Mouse (Mus musculus) large intestine, adult 2 months (tissue): ENCODE results near the gene Gtf3c6. TPM values are rescaled to one million over a fixed set of nuclear protein-coding genes. Genes with fewer than 3 reads are reported as not detected.
"Not testable (repeated sequence)": the region's sequence is repeated elsewhere in the genome, so short reads cannot be mapped to it uniquely, and the experiment has no call there.

ENCODE experiments used
- DNase-seq: peaks from one replicate; pipeline ENCODE4 v3.0.0-alpha.2; 2012; ENCODE audit warnings: low read depth, low spot score
- WGBS: fragments of 180-500 bp; shearing (Covaris S2); methylation state at CpG from one replicate; pipeline ENCODE4 v1.1.7; 2018; 5-methylcytosine and 5-hydroxymethylcytosine counted together
- polyA plus RNA-seq: library from polyadenylated mRNA; depleted of rRNA; stranded (reverse); fragments of >200 nt; gene quantifications from 2 replicates; pipeline ENCODE4 v1.2.3, GENCODE M21; 2012; rRNA removed

Gene Gtf3c6
- polyA plus RNA-seq = 6.4 and 8.0 TPM in 2 replicates

DNA sequence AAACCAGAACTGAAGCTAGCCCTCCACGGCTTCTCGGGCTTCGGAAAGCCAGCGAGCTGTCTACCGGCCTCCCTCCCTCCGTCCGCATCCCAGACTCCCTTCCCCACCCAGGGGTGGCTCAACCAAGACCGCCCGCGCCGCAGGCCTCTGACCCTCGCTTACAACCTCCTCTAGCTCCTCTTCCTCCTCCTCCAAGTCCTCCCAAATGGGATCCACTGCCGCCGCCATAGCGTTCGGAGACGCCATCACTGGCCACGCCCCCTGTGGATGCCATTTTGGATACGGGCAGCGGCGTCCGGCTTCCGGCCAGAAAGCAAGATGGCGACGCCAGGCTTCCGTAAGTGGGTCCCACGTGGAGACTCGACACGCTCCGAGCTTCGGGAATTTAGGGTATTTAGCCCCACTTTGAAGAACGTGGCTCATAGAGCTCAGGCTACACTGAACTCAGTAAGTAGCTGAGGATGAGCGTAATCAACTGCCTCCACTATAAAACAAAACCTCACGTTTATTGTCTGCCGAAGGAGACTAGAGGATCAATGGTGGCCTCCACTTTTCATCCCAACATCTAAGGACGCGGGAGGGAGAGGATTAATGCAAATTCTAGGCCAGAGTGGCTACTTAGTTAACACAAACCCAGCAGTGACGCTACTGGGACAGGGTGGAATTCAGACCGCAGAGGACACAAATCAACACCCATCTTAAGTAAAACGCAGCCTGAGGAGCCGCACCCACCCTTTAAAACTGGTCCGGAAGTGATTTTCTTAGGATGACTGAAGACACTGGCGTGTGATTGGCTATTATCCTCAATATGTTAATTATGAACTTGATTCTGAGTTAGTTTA lies at the start of gene Gtf3c6:
Gtf3c6 (minus strand) TSS at position 695 of the 842 bp plus-strand sequence.
- DNase-seq = peak; percentile 87
- under 1% methylated on average over 43 of the region's 43 CpGs for WGBS

DNA sequence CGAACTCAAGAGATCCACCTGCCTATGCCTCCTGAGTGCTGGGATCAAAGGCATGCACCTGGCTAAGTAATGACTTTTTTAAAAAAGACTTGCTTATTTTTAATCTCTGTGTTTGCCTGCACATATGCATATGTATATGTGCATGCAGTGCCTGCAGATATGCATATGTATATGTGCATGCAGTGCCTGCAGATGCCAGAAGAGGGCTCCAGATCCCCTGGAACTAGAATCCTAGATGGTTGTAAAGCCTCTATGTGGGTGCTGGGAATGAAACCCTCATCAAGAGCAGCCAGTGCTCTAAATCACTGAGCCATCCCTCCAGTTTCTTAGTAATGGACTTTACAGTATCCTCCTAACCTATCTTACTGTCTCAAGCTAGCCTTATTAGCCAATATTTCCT lies 48.1 kb upstream of the Gtf3c6 start:
- 87% methylated on average over 1 of the region's 1 CpGs for WGBS
- DNase-seq = no peak

DNA sequence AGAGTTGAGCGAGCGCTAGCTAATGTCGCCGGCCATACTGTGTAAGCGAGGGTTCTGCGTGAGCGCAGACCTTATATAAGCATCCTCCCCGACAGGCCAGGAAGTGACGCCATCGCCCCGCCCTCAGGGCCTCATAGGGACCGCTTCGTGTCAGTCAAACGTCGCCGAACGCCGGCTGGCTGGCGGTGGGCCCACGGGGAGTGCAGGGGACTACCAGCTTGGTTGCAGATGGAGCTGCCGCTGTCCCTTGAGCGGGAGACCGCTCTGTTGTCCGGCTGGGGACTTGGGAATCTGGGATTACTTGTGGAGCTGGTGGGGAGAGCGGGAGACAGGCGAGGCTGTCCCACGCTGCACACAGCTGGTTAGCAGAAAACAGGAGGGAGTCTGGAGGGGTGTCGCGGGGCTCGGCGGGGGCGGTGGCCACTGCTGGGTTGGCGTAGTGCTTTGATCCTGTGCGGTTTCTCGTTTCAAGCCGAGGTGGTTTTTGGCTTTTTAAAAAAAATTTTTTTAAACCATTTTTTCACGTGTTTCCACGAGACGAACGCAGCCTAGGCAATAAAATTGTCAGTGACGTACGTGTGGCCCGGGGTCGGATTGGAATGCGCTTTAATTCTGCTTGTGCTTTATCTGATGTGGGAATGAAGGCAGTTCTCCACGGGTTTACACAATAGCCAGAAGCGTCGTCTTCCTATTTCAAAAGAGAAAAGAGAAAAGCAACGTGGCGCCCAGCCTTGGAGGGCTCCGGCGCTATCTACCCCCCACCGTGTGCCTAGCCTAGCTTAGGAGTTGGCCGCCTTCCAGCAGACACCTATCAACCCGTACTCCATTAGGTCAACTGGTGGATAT lies 44.5 kb upstream of the Gtf3c6 start, which contains the start of gene Amd1:
Amd1 (minus strand) TSS at position 47 of the 846 bp plus-strand sequence.
- WGBS = under 1% methylated on average over 55 of the region's 55 CpGs
- DNase-seq = peak; percentile 91

DNA sequence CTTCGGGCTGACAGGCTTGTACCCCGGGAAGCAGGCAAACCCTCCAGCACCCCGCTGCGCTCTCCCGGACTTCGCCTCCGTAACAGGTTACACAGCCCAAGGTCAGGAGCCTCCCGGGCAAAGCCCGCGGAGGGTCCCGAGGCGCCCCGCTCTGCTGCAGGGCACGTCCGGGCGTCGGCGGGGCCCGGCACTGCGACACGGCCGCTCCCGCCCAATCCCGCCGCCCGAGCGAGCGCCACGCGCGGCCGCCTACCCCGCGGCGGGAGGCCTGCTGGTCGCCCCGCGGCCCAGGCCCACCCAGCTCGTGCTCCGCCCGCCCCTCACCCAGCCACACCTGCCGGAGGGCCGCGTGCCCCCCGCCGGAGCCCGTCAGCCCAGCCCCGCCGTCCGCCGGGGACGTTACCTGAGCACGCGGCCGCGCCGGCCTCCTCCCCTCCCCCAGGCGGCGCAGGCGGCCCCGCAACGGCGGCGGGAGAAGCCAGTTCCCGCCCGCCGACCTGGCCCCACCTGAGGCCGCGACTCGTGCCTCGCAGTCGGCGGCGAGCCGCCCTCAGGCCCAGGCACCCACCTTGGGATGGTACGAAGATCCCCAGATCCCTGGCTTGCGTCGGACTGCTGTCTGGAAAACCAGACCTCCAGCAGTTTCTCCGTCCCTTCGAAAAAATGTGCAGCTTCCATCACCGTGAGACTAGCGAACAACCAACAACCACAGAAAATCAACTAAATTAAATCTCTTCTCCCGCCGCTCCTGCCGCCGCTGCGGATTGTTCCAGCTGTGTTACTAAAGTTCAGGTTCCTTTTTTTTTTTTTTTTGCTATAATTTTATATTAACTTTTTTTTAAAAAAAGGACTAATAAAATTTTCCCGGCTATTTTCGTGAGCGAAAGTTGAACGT lies 43.5 kb upstream of the Gtf3c6 start:
- DNase-seq = not testable (repeated sequence)
- WGBS = 1% methylated on average over 84 of the region's 91 CpGs

DNA sequence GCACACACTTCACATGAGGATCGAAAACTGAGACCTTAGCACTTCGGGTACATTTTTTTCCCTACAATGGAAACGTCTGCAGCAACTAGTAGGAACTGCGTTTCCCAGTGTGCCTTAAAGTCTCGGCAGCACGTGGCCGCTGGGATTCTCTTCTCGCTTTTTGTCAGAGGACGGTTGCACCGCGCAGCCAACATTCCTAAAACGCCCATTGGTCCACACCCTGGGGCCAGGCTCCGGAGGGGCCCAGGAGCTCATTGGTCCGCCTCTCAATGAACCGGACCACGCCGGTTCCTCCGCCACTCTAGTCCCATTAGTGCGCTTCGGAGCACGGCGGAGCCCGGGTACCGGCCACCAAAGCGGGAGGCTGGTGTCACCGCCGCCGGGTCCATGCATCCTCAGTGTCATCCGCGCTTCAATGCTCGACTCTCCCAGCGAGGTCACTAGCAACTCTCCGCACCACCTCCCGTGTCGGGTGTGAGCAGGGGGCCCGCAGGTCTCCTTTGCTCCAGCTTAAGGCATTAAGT lies 42.8 kb upstream of the Gtf3c6 start:
- DNase-seq = peak; percentile 59
- under 1% methylated on average over 36 of the region's 36 CpGs for WGBS

DNA sequence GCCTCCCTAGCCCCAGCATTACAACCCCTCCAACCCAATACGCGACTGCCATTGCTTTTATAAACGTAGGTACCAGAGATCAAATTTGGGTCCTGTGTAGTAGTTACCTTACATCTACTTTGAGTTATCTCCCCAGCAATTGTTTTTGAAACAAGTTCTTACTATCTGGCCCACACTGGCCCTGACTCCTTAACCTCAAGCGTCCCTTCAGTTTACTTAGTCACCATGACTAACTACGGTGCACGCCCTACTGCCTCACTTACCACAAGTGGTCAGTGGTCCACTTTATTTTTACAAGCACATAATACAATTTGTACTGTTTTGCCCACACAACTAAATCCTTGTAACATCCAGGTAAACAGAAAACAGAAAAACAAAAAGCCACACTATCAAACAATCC lies 34.7 kb upstream of the Gtf3c6 start:
- 80% methylated on average over 6 of the region's 6 CpGs for WGBS
- no peak for DNase-seq

DNA sequence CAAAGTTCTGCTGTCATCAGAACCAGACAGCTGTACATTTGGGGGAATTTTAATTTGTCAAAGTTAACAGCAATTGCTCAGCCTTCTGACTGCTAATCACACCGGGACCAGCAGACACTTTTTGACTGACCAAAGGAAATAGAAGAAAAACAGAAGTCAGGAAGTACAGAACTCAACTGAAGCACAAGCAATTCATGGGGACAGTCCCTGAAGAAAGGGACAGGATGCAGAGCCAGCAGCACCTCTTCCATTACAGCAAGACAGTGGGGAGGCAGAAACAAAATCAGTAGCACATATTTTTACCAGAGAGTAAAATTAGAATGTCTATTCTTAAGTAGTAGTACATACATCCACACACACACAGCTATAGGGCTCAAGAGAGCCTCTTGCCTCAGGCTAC lies 28.9 kb upstream of the Gtf3c6 start:
- 89% methylated on average over 1 of the region's 1 CpGs for WGBS
- no peak for DNase-seq

DNA sequence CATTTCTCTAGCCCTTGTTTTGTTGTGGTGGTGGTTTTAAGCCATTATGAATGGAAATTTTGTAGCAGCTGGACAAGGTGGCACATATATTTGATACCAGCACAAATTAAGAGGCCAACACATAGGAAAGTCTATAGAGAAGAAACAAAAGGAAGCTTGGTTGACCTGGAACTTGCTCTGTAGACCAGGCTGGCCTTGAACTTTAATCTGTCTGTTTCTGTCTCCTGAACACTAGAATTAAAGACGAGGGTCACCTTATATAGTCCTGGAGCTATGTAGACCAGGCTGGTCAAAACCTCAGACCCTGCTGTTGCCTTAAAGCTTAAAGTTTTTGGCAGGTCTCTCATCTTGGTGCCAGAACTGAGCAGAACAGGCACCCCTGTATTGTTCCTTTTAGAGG lies 27.7 kb upstream of the Gtf3c6 start:
- DNase-seq = no peak
- 73% methylated on average over 1 of the region's 1 CpGs for WGBS

DNA sequence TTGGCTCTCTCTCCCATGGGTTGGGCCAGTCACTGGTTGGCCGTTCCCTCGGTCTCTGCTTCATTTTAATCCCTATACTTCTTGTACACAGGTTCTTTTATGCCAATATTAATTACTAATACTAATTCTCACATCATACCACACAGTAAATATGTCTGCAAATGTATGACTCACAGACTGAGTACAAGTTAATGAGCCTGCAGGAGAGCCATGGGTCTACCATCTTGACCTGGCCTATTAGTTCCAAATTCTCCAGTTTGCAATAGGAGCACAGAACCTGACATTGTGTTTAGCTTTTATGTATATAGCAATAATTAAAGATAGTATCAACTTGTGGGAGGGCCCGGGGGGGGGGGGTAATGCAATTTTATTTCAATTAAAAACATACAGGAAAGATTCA lies 27.1 kb upstream of the Gtf3c6 start:
- 90% methylated on average over 3 of the region's 3 CpGs for WGBS

DNA sequence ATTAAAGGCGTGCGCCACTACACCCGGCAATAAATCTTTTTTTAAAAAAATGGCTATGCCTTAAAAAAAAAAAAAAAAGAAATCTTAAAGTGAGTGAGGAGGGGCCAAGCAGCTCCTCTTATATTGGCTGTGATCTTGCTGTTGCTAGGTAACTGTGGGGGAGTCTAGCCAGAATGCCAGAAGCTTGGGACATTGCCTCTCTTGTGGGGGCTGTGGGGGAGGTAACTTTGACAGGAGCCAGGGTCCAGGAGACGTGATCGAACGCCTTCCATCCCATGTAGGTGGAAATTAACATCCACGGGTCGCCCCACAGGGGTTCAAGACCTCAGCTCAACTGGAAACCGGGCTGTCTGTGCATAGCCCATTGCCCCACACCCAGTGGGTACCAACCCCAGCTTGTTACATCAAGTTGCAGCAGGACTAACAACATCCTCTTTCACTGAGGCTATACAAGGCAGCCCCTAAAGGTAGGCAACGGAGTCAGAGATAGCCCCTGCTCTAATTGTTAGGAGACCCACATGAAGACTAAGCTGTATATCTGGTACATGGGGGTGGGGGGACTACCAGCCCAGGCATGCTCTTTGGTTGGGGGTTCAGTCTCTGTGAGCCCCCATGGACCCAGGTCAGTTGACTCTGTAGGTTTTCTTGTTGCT lies 26.4 kb upstream of the Gtf3c6 start:
- WGBS = 87% methylated on average over 10 of the region's 10 CpGs
- DNase-seq = no peak

More for the DNA sequence above, 27.1 kb upstream of the Gtf3c6 start:
- DNase-seq = no peak

DNA sequence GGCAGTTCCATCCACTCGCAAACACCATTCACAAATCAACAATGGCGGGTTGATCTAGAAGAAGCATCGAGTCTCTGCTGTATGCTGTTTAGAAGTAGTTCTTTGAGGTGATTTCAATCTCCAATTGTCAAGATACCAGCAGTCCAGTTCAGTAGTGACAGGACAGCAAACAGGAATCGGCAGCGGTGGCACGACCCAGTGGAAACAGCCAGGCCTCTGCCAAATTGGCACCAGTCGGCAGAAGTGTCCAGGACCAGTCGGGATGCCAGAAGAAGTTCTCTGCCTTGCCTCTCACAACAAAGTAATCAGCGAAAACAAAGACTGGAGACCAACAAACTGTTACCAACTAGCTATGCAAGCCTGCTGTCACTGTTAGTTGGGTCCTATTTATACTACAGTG lies 25.7 kb upstream of the Gtf3c6 start:
- 96% methylated on average over 9 of the region's 9 CpGs for WGBS
- no peak for DNase-seq

DNA sequence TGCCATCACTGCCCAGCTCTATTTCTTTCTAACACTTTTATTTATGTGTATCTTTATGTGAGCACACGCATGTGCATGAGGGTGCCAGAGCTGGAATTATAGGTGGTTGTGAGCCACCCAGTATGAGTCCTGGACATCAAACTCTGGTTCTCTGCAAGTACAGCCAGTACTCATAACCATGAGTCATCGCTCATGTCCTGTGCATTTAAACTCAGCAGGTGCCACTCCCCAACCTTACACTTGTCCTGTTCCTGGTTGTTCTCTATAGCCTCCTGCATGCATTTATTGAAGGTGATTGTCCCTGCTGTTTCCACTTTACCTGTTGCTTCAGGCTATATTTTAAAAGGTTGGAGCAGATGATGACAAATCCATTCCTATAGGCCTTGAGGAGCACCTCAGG lies 23.7 kb upstream of the Gtf3c6 start:
- WGBS = 50% methylated on average over 2 of the region's 2 CpGs
- DNase-seq = no peak

DNA sequence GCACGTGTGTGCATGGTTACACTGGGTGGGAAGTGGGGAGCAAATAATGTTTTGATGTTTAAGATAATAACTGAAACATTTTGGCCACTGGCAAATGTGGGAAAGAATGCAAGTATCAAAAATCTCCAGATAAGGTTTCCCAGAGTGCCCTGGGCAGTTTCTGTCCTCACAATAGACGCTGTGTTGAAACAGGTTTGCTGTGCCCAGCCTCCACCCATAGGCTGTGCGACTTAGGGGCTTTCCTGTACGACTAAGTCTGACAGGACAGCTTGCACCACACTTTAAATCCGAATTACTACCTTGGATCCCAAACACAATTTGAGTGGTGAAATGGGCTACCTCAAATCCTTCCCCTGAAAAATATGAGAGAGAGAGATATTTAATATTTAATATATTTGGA lies 20.4 kb upstream of the Gtf3c6 start:
- no peak for DNase-seq
- WGBS = 53% methylated on average over 5 of the region's 5 CpGs

DNA sequence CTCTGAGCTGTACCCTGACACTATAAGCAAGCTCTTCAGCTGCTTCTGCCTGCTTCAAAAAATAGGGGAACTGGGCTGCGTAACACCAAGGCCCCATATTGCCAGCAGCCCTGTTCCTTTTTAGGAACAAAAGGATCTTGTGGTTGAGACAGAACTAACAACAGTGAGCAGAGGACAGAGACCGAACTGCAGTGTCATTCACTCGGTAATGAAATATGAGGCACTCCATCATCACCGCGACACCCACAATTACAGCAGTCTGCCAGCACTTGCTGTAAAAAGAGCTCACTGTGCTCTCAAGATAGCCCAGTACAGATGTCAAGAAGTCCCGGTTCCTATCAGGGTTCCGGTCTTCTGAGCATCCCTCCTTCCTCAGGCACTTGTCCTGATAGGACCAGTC lies 18.1 kb upstream of the Gtf3c6 start:
- no peak for DNase-seq
- WGBS = 68% methylated on average over 7 of the region's 7 CpGs

DNA sequence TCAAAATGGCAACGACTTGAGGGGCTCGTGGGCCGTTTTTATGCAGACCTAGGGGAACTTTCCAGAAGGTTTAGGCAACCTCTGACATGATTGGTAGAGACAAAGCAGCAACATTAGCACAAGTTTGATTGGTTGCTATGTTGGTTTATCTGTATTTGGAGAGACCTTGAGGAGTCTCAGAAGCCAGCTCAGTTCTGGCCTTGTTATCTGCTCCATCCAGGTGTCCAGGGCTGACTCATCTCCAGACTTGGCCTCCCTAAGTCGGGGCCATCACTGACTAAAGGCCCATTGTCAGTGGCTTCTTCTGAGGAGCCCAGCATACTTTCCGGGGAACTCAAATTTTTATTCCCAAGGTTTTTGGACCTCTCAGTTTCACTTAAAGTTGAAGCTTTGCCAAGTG lies 16.0 kb upstream of the Gtf3c6 start:
- DNase-seq = no peak
- 78% methylated on average over 5 of the region's 5 CpGs for WGBS

DNA sequence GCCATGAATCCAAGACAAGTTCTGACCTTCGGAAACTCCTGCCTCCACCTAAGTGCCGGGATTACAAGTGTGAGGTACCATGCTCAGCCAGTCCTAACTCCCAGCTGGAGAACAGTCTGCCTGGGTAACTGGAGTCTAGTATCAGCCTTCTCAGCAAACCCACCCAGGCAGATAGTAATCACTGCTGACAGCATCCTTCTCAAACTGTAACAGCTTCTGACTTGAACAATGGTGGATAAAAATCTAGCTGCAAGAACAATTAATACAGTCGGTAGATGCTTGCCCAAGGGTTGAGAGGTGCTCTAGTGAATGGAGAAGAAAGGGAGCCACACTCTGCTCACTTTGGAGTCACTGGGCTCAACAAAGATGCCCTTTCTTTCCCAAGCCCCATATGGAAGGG lies 13.3 kb upstream of the Gtf3c6 start:
- WGBS = 90% methylated on average over 3 of the region's 3 CpGs
- no peak for DNase-seq

DNA sequence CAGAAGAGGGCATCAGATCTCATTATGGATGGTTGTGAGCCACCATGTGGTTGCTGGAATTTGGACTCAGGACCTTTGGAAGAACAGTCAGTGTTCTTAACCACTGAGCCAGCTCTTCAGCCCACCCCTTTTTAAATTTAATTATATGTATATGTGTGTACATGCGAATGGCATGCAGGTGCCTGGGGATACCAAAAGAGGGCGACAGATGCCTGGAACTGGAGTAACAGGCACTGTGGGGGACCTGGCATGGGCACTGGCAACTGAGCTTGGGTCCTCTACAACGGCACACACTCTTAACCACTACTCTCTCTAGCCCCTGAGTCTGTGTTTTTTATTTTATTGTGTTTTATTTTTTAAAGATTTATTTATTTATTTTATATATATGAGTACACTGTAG lies 7.0 kb upstream of the Gtf3c6 start:
- no peak for DNase-seq
- WGBS = 87% methylated on average over 3 of the region's 3 CpGs

DNA sequence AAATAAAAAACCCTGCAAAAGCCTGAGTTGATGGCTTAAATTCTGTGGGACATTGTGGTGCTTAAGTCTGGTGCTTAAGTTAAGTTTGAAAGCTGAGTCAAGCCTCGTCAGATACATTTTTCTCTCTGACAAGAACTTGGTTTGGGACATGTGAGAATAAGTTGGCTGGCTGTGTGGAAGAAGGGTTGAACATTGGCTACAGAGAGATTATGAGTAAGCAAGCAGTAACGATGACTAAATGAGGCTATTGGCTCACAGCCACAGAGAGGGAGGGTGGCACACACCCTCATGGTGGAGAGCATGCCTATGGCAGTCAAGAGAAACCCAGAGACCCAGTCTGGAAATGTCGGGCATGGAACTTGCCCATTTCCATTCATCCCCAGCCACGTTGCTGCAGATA lies 5.8 kb upstream of the Gtf3c6 start:
- 67% methylated on average over 4 of the region's 4 CpGs for WGBS
- DNase-seq = no peak

DNA sequence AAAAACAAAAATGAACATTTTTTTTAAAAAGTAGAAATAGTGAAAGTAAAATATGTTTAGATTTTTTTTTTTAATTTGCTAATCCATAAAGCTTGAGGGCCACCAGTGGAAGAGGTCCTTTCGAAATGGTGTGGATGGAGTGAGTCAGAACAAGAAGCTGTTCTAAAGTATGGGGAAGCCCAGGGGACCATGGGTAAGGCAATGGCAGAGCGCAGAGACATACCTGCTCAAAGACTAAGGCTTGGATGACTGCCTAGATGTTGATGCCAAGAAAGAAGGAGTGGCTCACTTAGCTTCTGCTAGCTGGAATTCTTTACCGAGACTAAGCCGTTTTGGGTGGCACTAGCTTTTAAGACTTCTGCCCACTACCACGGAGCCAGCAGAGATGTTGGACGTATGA lies 4.3 kb upstream of the Gtf3c6 start:
- WGBS = 47% methylated on average over 6 of the region's 6 CpGs
- no peak for DNase-seq
